Mouse (Mus musculus) spleen, adult 12 weeks (tissue): ENCODE data around the gene Dars2.

Experiments
- DNase-seq: peaks from one replicate; pipeline ENCODE4 v3.0.0; 2022; ENCODE audit warnings: low spot score

Dars2 gene

GRCm38 (mm10) chr1:161070352-161071271, at the start of gene Dars2, which contains the start of gene Cenpl:
Gene Dars2 (minus strand): TSS chr1:161070658.
Gene Cenpl (plus strand): TSS chr1:161070713.
- peak; percentile 96 for DNase-seq

GRCm38 (mm10) chr1:161114591-161114990, 44.1 kb upstream of the Dars2 start:
- no peak for DNase-seq

GRCm38 (mm10) chr1:161109216-161109615, 38.8 kb upstream of the Dars2 start:
- DNase-seq, result no peak

GRCm38 (mm10) chr1:161103842-161104241, 33.4 kb upstream of the Dars2 start:
- DNase-seq, result no peak

GRCm38 (mm10) chr1:161099721-161100405, 29.4 kb upstream of the Dars2 start:
- DNase-seq, result no peak

GRCm38 (mm10) chr1:161077243-161077642, 6.8 kb upstream of the Dars2 start:
- DNase-seq, result no peak

GRCm38 (mm10) chr1:161076238-161076637, 5.8 kb upstream of the Dars2 start:
- DNase-seq, result no peak

- peak; percentile 5 for DNase-seq
These were observed 788 bp upstream of the Dars2 start for GRCm38 (mm10) chr1:161071272-161071620.

GRCm38 (mm10) chr1:161063351-161063750, 7.1 kb downstream of the Dars2 start:
- DNase-seq, result no peak

GRCm38 (mm10) chr1:161057164-161057563, 13.3 kb downstream of the Dars2 start:
- DNase-seq, result no peak

- no peak for DNase-seq
These were observed 23.5 kb downstream of the Dars2 start for GRCm38 (mm10) chr1:161046972-161047371.

- DNase-seq, result no peak
These were observed 29.0 kb downstream of the Dars2 start for GRCm38 (mm10) chr1:161041261-161042020.

GRCm38 (mm10) chr1:161040855-161041254, 29.6 kb downstream of the Dars2 start:
- no peak for DNase-seq

- DNase-seq, result no peak
These were observed 30.1 kb downstream of the Dars2 start for GRCm38 (mm10) chr1:161040426-161040770.

GRCm38 (mm10) chr1:161039741-161040425, 30.6 kb downstream of the Dars2 start:
- DNase-seq, result no peak

GRCm38 (mm10) chr1:161038968-161039721, 31.3 kb downstream of the Dars2 start:
- no peak for DNase-seq

GRCm38 (mm10) chr1:161038004-161038403, 32.5 kb downstream of the Dars2 start:
- DNase-seq, result no peak

GRCm38 (mm10) chr1:161037599-161037998, 32.9 kb downstream of the Dars2 start:
- DNase-seq, result no peak

- DNase-seq, result no peak
These were observed 33.4 kb downstream of the Dars2 start for GRCm38 (mm10) chr1:161037026-161037425.

GRCm38 (mm10) chr1:161036411-161036841, 34.0 kb downstream of the Dars2 start:
- no peak for DNase-seq

GRCm38 (mm10) chr1:161035786-161036404, 34.6 kb downstream of the Dars2 start:
- DNase-seq, result no peak
